Mouse (Mus musculus) kidney, embryonic 15.5 days (tissue): ENCODE data around the gene Bend6. TPM values are rescaled to one million over a fixed set of nuclear protein-coding genes. Genes with fewer than 3 reads are reported as not detected.

ENCODE experiments used
- ATAC-seq: fragments of 200-750 bp; cut with Nextera tagmentation; replicated peaks from 2 replicates; pipeline ENCODE4 v1.8.0; 2017; ENCODE audit warnings: moderate TSS enrichment; ENCODE audit not compliant: low FRiP score
- H3K27ac ChIP-seq: fragments of 300-500 bp; sonication (generic); 2 replicates; pipeline ENCODE4 v1.5.1; 2015; ENCODE audit warnings: mild to moderate bottlenecking, inconsistent platforms
- H3K27me3 ChIP-seq: fragments of 300-500 bp; sonication (generic); 2 replicates; pipeline ENCODE4 v1.6.1; 2015; ENCODE audit warnings: inconsistent platforms
- H3K36me3 ChIP-seq: fragments of 300-500 bp; sonication (generic); 2 replicates; pipeline ENCODE4 v1.6.1; 2015; ENCODE audit warnings: inconsistent platforms
- H3K4me1 ChIP-seq: fragments of 300-500 bp; sonication (generic); 2 replicates; pipeline ENCODE4 v1.6.1; 2015; ENCODE audit warnings: inconsistent platforms
- H3K4me2 ChIP-seq: fragments of 300-500 bp; sonication (generic); 2 replicates; pipeline ENCODE4 v1.6.1; 2015; ENCODE audit warnings: moderate library complexity, mild to moderate bottlenecking, inconsistent platforms
- H3K4me3 ChIP-seq: fragments of 300-500 bp; sonication (generic); replicated peaks from 2 replicates; pipeline ENCODE4 v1.5.1; 2015; ENCODE audit warnings: mild to moderate bottlenecking, inconsistent platforms
- H3K9ac ChIP-seq: fragments of 300-500 bp; sonication (generic); 2 replicates; pipeline ENCODE4 v1.6.1; 2015; ENCODE audit warnings: mild to moderate bottlenecking, inconsistent platforms
- H3K9me3 ChIP-seq: fragments of 300-500 bp; sonication (generic); replicated peaks from 2 replicates; pipeline ENCODE4 v1.6.1; 2016; ENCODE audit warnings: inconsistent platforms
- WGBS: fragments of 180-500 bp; shearing (Covaris S2); methylation state at CpG from one replicate; pipeline ENCODE4 v1.1.7; 2015; ENCODE audit warnings: mixed read lengths; 5-methylcytosine and 5-hydroxymethylcytosine counted together
- polyA plus RNA-seq: library from polyadenylated mRNA; unstranded; fragments of >200 nt; fragmentation: Nextera tagmentation; extraction: Ambion mirVana; gene quantifications from 2 replicates; pipeline ENCODE4 v1.2.1, GENCODE M21; 2015

Bend6 gene
- polyA plus RNA-seq, 1 experiment from 2014 or later: 0.64 TPM

DNA sequence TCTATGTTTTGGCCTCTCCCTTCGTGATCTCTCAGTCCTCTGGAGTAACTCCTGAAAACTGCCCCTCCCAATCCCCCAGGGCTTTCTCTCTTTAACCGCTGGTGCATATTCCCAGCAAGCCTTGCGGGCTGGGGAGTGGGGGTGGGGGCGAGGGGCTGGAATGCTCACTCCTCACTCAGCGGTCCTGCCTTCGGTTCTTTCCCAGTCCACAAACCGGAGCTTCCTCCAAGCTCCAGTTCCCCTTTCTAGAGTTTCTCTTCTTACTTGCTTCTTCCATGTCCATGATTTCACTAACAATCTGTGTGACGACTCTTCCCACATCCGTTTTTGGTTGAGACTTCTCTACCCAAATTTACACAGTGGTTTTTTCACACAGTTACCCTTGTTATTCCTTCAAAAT lies 4.0 kb downstream of the Bend6 start:
- Histone ChIP-seq H3K4me3 (no peak overlapping the region), H3K4me2 (peak overlapping the region; percentile 31), H3K36me3 (no peaks in the 10 kb centered on the region), H3K27me3 (peaks cover 42% of the 10 kb centered on the region), H3K27ac (no peak overlapping the region), H3K4me1 (peaks cover 18% of the 10 kb centered on the region), H3K9ac (no peak overlapping the region), H3K9me3 (no peaks in the 10 kb centered on the region)
- ATAC-seq: no peak
- whole genome bisulfite sequencing: 23% methylated on average over 9 of the region's 9 CpGs

DNA sequence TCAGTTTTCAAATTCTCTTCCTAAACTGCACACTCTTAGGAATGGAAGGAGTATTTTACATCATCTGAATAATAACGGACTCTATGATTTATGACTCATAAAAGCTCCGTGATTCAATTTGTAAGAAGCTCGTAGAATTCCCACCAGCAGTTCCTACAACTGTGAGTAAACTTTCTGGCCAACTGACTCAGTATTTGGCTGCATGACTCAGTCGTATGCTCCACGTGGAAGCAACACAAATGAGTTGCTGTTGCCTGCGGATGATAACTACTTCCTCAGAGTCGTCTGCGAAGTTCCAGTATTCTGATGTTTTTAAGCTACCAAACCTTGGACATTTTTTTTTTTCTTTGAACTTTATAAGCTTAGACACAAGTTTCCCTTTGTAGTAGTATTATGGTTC lies 7.4 kb downstream of the Bend6 start:
- ATAC-seq: no peak
- WGBS: 79% methylated on average over 8 of the region's 8 CpGs
- H3K36me3 ChIP-seq: no peaks in the 10 kb centered on the region

GRCm38 (mm10) chr1:33898373-33898772 lies 9.2 kb downstream of the Bend6 start:
- Histone ChIP-seq H3K9me3 (no peaks in the 10 kb centered on the region), H3K4me2 (no peak overlapping the region), H3K4me1 (0 out of 2 replicates have a peak, but pooled peaks cover 2% of the 10 kb centered on the region), H3K27me3 (no peaks in the 10 kb centered on the region), H3K4me3 (no peak overlapping the region), H3K36me3 (no peaks in the 10 kb centered on the region), H3K9ac (no peak overlapping the region), H3K27ac (no peak overlapping the region)
- ATAC-seq: no peak
- WGBS: 86% methylated on average over 6 of the region's 6 CpGs

More for the DNA sequence above, 7.4 kb downstream of the Bend6 start:
- no peak overlapping the region for H3K27ac ChIP-seq
- no peak overlapping the region for H3K4me3 ChIP-seq
- H3K4me2 ChIP-seq: no peak overlapping the region
- H3K9me3 ChIP-seq: no peaks in the 10 kb centered on the region
- H3K27me3 ChIP-seq: peaks cover 11% of the 10 kb centered on the region; the same call in 1 of the 2 replicates
- H3K4me1 ChIP-seq: 0 out of 2 replicates have a peak, but pooled peaks cover 7% of the 10 kb centered on the region
- H3K9ac ChIP-seq: no peak overlapping the region

GRCm38 (mm10) chr1:33897426-33897825 lies 10.2 kb downstream of the Bend6 start:
- H3K4me3 ChIP-seq: no peak overlapping the region
- no peaks in the 10 kb centered on the region for H3K4me1 ChIP-seq
- H3K4me2 ChIP-seq: no peak overlapping the region
- no peak overlapping the region for H3K9ac ChIP-seq
- no peak overlapping the region for H3K27ac ChIP-seq
- no peaks in the 10 kb centered on the region for H3K9me3 ChIP-seq
- ATAC-seq: no peak
- 88% methylated on average over 11 of the region's 11 CpGs for WGBS
- no peaks in the 10 kb centered on the region for H3K27me3 ChIP-seq
- no peaks in the 10 kb centered on the region for H3K36me3 ChIP-seq

GRCm38 (mm10) chr1:33896666-33897065 lies 10.9 kb downstream of the Bend6 start:
- Histone ChIP-seq H3K9me3 (no peaks in the 10 kb centered on the region), H3K4me1 (no peaks in the 10 kb centered on the region), H3K27me3 (no peaks in the 10 kb centered on the region), H3K4me3 (no peak overlapping the region), H3K27ac (no peak overlapping the region), H3K9ac (no peak overlapping the region), H3K36me3 (no peaks in the 10 kb centered on the region), H3K4me2 (no peak overlapping the region)
- WGBS: 65% methylated on average over 4 of the region's 4 CpGs
- no peak for ATAC-seq

DNA sequence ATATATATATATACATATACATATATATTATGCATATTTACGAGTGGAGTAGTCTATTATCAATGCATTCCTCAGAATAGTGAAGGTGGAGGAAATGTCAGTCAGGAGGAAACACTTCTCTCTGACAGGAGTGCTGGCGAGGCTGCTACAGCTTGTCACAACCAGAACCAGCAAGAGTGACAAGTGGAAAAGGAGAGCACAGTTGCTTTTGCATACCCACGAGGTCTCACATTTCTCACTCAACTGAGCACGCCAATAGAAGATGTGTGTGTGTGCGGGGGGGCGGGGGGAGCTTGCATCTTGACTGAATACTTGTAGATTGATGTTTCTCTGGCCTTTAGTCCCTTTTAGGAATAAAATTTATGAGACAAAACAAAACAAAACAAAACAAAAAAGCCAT lies 11.5 kb downstream of the Bend6 start:
- ATAC-seq: no peak
- Histone ChIP-seq H3K4me3 (no peak overlapping the region), H3K4me1 (no peaks in the 10 kb centered on the region), H3K9me3 (no peaks in the 10 kb centered on the region), H3K9ac (no peak overlapping the region), H3K4me2 (no peak overlapping the region), H3K27ac (no peak overlapping the region), H3K27me3 (no peaks in the 10 kb centered on the region), H3K36me3 (no peaks in the 10 kb centered on the region)
- WGBS: 62% methylated on average over 6 of the region's 6 CpGs

- 72% methylated on average over 10 of the region's 10 CpGs for WGBS
- ATAC-seq: no peak
- Histone ChIP-seq H3K4me1 (no peaks in the 10 kb centered on the region), H3K9ac (no peak overlapping the region), H3K4me2 (no peak overlapping the region), H3K27ac (no peak overlapping the region), H3K4me3 (no peak overlapping the region), H3K36me3 (no peaks in the 10 kb centered on the region), H3K9me3 (no peaks in the 10 kb centered on the region), H3K27me3 (no peaks in the 10 kb centered on the region)
Measured at GRCm38 (mm10) chr1:33892784-33893183, 14.8 kb downstream of the Bend6 start.

GRCm38 (mm10) chr1:33883102-33883839 lies 24.3 kb downstream of the Bend6 start:
- no peak for ATAC-seq
- no peaks in the 10 kb centered on the region for H3K27me3 ChIP-seq
- H3K27ac ChIP-seq: no peak overlapping the region
- no peak overlapping the region for H3K9ac ChIP-seq
- peak overlapping the region; percentile 26 for H3K4me3 ChIP-seq
- peaks cover 4% of the 10 kb centered on the region; the same call in 1 of the 2 replicates for H3K4me1 ChIP-seq
- 16% methylated on average over 18 of the region's 18 CpGs for WGBS
- no peaks in the 10 kb centered on the region for H3K36me3 ChIP-seq
- peak overlapping the region; percentile 50 for H3K4me2 ChIP-seq
- H3K9me3 ChIP-seq: no peaks in the 10 kb centered on the region

DNA sequence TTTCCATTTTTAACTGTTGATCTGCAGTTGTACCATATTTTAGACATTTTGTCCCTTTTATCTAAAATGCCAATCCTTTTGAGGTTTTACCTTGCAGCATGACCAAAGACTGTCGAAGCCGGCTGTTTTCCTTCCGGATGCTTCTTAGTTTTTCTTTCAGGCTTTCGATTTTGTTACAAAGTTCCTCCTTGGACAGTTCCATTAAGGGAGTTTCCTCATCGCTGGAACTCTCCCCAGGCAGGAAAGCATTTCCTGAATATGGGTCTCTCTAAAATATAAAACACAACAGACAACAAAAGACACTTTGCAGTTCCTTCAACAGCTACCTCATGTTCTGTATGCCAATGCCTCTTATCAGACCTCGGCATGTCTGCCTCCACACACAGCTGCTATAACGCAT lies 29.4 kb downstream of the Bend6 start:
- no peak for ATAC-seq
- Histone ChIP-seq H3K4me3 (no peak overlapping the region), H3K9me3 (no peaks in the 10 kb centered on the region), H3K36me3 (no peaks in the 10 kb centered on the region), H3K27ac (no peak overlapping the region), H3K4me2 (no peak overlapping the region), H3K9ac (no peak overlapping the region), H3K4me1 (no peaks in the 10 kb centered on the region), H3K27me3 (no peaks in the 10 kb centered on the region)
- 80% methylated on average over 7 of the region's 7 CpGs for WGBS

DNA sequence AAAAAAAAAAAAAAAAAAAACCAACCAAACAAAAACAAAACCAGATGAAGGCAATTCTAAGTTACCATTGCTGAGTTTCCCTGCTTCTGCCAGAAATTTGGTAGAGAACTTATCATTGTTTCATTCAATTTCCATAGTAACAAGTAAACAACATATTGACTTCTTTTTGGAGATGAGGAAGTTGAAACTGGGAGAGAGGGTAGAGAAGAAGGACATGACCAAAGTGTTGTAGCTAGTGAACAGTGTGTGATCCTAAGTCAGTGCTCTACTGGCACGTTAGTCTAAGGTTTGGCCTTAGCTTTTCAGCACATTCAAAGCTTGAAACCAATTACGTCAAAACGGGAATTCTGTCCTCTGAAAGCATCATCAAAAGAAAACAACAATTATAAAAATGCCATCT lies 31.2 kb downstream of the Bend6 start:
- ATAC-seq: no peak
- 88% methylated on average over 3 of the region's 3 CpGs for WGBS
- H3K27me3 ChIP-seq: no peaks in the 10 kb centered on the region

DNA sequence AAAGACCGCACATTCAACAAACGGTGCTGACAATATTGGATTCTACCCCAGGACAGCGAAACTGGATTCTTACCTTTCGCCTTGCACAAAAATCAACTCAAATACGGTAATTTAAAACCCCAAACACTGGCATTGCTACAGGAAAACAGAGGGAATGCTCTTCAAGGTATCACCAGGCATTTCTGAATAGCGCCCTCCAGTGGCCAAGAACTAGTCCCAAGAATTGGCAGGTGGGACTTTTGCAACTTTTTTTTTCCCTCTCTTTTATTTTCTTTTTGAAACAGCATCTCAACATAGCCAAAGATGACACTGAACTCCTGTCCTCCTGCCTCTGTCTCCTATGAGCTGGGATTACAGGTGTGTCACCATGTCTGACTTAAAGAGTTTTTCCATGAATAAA lies 31.9 kb downstream of the Bend6 start:
- no peak for ATAC-seq
- no peaks in the 10 kb centered on the region for H3K4me1 ChIP-seq
- H3K4me3 ChIP-seq: no peak overlapping the region
- no peak overlapping the region for H3K27ac ChIP-seq
- H3K9me3 ChIP-seq: no peaks in the 10 kb centered on the region
- no peak overlapping the region for H3K9ac ChIP-seq
- 52% methylated on average over 6 of the region's 6 CpGs for WGBS
- no peaks in the 10 kb centered on the region for H3K36me3 ChIP-seq
- no peak overlapping the region for H3K4me2 ChIP-seq
- no peaks in the 10 kb centered on the region for H3K27me3 ChIP-seq

More for the DNA sequence above, 31.2 kb downstream of the Bend6 start:
- H3K9me3 ChIP-seq: no peaks in the 10 kb centered on the region
- no peaks in the 10 kb centered on the region for H3K36me3 ChIP-seq
- H3K4me1 ChIP-seq: no peaks in the 10 kb centered on the region
- no peak overlapping the region for H3K27ac ChIP-seq
- no peak overlapping the region for H3K4me3 ChIP-seq
- H3K9ac ChIP-seq: no peak overlapping the region
- H3K4me2 ChIP-seq: no peak overlapping the region

- Histone ChIP-seq H3K27ac (no peak overlapping the region), H3K4me3 (no peak overlapping the region), H3K4me1 (no peaks in the 10 kb centered on the region), H3K36me3 (no peaks in the 10 kb centered on the region), H3K9ac (no peak overlapping the region), H3K9me3 (no peaks in the 10 kb centered on the region), H3K27me3 (no peaks in the 10 kb centered on the region), H3K4me2 (no peak overlapping the region)
- ATAC-seq: no peak
- 87% methylated on average over 5 of the region's 5 CpGs for WGBS
Measured at GRCm38 (mm10) chr1:33873561-33873960, 34.1 kb downstream of the Bend6 start.

DNA sequence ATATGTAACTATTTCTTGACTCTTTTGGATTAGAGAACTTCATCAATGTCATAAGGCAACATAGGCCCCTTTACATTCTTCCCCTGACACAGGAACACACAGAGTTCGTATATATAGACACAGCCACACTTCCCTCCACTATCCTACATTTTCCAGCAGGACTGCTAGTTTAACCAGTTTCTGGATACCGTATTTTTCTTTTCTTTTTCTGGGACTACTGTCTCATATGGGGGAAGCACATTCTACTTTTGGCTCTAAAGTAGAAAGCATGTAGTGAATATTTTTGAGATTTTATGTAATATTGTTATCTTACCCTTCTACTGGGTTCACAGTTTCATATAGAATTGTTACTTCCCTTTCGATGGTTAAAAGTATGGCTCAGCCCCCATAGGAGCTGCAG lies 38.2 kb downstream of the Bend6 start:
- Histone ChIP-seq H3K9ac (no peak overlapping the region), H3K27me3 (no peaks in the 10 kb centered on the region), H3K36me3 (no peaks in the 10 kb centered on the region), H3K4me1 (no peaks in the 10 kb centered on the region), H3K9me3 (no peaks in the 10 kb centered on the region), H3K4me3 (no peak overlapping the region), H3K4me2 (no peak overlapping the region), H3K27ac (no peak overlapping the region)
- WGBS: 88% methylated on average over 3 of the region's 3 CpGs
- no peak for ATAC-seq
